Mouse (Mus musculus) mature B cell (primary cell): ENCODE measurements around the gene Pax6.

Experiments
- in situ Hi-C: fragments of 300-500 bp; cut with MboI; formaldehyde crosslinking; loops from 2 replicates; pipeline ENCODE4 v1.14.3; 2019

Gene Pax6

GRCm38 (mm10) chr2:105730704-105731103 lies 62.0 kb downstream of the Pax6 start:
- in situ Hi-C loops: no loop called here

- in situ Hi-C loops: no loop called here
These were observed 67.5 kb downstream of the Pax6 start for GRCm38 (mm10) chr2:105736166-105736565.

DNA sequence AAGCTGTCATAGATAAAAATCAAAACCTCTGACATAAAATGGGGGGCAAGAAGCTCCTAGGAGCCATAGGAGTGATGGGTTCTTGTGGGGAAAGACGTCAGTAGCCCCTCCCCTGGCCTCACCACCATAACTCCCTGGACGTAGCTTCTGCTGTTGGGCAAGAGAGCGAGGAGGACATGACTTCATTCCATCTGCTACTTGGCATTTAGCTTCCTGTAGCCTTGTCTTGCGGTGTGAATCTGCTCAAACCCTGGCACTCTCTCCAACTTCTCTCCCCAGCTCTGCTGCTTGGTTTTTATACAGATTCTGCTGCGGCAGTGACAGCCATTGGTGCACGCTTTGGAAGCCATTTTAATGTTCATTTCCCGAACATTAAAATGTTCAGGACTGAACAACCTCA lies 78.2 kb downstream of the Pax6 start:
- in situ Hi-C loops: no loop called here
